Mouse (Mus musculus) brain, embryonic 14.5 days (tissue): ENCODE measurements around the gene Abat. TPM values are rescaled to one million over a fixed set of nuclear protein-coding genes. Genes with fewer than 3 reads are reported as not detected.

Experiments
- DNase-seq: peaks from one replicate; pipeline ENCODE4 v3.0.0-alpha.2; 2011; ENCODE audit warnings: low read depth
- CTCF ChIP-seq: fragments of 200-500 bp; IDR thresholded peaks from 2 replicates; pipeline ENCODE4 v1.5.1; 2012; ENCODE audit warnings: inconsistent platforms, mild to moderate bottlenecking, moderate library complexity, borderline replicate concordance; ENCODE audit not compliant: insufficient read depth, insufficient read length; ENCODE audit errors: extremely low read depth
- POLR2A ChIP-seq: fragments of 200-500 bp; IDR thresholded peaks from 2 replicates; pipeline ENCODE4 v1.6.1; 2012; ENCODE audit warnings: mild to moderate bottlenecking, inconsistent platforms, borderline replicate concordance; ENCODE audit not compliant: poor library complexity, insufficient read depth, insufficient read length, severe bottlenecking; ENCODE audit errors: extremely low read depth
- polyA plus RNA-seq: library from polyadenylated mRNA; depleted of rRNA; stranded (reverse); fragments of >200 nt; gene quantifications from 2 replicates; pipeline ENCODE4 v1.2.3, GENCODE M21; 2012

Gene Abat
- polyA plus RNA-seq, 1 experiment: 59.8 TPM

- no peak for DNase-seq
- TF ChIP-seq CTCF: no peak
- TF ChIP-seq POLR2A: no peak
Observed at GRCm38 (mm10) chr16:8512830-8513229, 399 bp upstream of the Abat start.

GRCm38 (mm10) chr16:8514180-8514579, 951 bp downstream of the Abat start:
- DNase-seq: peak; percentile 79
- TF ChIP-seq CTCF: no peak

- TF ChIP-seq POLR2A: no peak
- no peak for TF ChIP-seq CTCF
- DNase-seq: no peak
Observed at GRCm38 (mm10) chr16:8520525-8520924, 7.3 kb downstream of the Abat start.

- TF ChIP-seq POLR2A: no peak
- no peak for TF ChIP-seq CTCF
- no peak for DNase-seq
Observed at GRCm38 (mm10) chr16:8521322-8521721, 8.1 kb downstream of the Abat start.

GRCm38 (mm10) chr16:8523480-8524144, 10.4 kb downstream of the Abat start:
- TF ChIP-seq POLR2A (no peak), CTCF (no peak)

GRCm38 (mm10) chr16:8524163-8524847, 11.1 kb downstream of the Abat start:
- TF ChIP-seq POLR2A (no peak), CTCF (no peak)
- DNase-seq: no peak

More at GRCm38 (mm10) chr16:8523480-8524144, 10.4 kb downstream of the Abat start:
- DNase-seq: peak; percentile 97

- no peak for DNase-seq
- TF ChIP-seq POLR2A: no peak
- TF ChIP-seq CTCF: no peak
Observed at GRCm38 (mm10) chr16:8525293-8525692, 12.1 kb downstream of the Abat start.

GRCm38 (mm10) chr16:8525877-8526276, 12.6 kb downstream of the Abat start:
- TF ChIP-seq CTCF: no peak
- DNase-seq: no peak

- DNase-seq: no peak
- no peak for TF ChIP-seq POLR2A
- no peak for TF ChIP-seq CTCF
Observed at GRCm38 (mm10) chr16:8529389-8529788, 16.2 kb downstream of the Abat start.

- DNase-seq: no peak
- no peak for TF ChIP-seq CTCF
Observed at GRCm38 (mm10) chr16:8530018-8530417, 16.8 kb downstream of the Abat start.

- TF ChIP-seq CTCF (no peak), POLR2A (no peak)
- DNase-seq: no peak
Observed at GRCm38 (mm10) chr16:8532461-8532860, 19.2 kb downstream of the Abat start.

GRCm38 (mm10) chr16:8532894-8533293, 19.7 kb downstream of the Abat start:
- no peak for DNase-seq
- TF ChIP-seq POLR2A: no peak
- no peak for TF ChIP-seq CTCF
